Mouse (Mus musculus) left cerebral cortex, adult 8-10 months (tissue): ENCODE results near the gene Rab20. TPM values are rescaled to one million over a fixed set of nuclear protein-coding genes. Genes with fewer than 3 reads are reported as not detected.
"Not testable (repeated sequence)": the region's sequence is repeated elsewhere in the genome, so short reads cannot be mapped to it uniquely, and the experiment has no call there.

Experiments
- DNase-seq, 2 experiments: peaks; one replicate each; pipeline ENCODE4 v3.0.0; 2022; ENCODE audit warnings: low spot score in 2 of 2
- total RNA-seq, 4 experiments: library from RNA; stranded (reverse); gene quantifications; 2 replicates each; pipeline ENCODE4 v1.2.4; 2022

Rab20 gene
- total RNA-seq, 4 experiments from 2014 or later, result 0.35 to 1.6 (median 0.78) TPM

DNA sequence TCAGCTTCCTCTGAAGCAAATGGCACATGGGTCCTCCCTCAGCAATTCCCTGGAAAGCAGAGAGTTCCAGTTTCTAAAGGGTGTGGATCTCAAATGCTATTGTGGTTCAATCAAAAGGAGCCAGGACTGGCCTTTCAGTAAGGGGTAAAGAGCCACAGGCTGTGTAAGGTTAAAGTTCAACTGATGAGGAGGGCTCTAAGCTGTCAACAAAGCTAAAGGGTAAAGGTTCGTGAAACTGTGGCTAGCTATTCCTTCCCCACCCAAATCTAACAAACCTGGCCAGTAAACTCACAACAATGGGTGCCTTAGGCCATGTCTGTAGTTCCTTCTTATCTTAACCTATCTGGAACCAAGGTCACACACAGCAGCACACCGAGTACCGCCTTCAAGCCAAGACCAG is 3.4 kb upstream of the Rab20 start:
- no peak for DNase-seq

GRCm38 (mm10) chr8:11479591-11479990 is 1.1 kb upstream of the Rab20 start:
- DNase-seq, result no peak

DNA sequence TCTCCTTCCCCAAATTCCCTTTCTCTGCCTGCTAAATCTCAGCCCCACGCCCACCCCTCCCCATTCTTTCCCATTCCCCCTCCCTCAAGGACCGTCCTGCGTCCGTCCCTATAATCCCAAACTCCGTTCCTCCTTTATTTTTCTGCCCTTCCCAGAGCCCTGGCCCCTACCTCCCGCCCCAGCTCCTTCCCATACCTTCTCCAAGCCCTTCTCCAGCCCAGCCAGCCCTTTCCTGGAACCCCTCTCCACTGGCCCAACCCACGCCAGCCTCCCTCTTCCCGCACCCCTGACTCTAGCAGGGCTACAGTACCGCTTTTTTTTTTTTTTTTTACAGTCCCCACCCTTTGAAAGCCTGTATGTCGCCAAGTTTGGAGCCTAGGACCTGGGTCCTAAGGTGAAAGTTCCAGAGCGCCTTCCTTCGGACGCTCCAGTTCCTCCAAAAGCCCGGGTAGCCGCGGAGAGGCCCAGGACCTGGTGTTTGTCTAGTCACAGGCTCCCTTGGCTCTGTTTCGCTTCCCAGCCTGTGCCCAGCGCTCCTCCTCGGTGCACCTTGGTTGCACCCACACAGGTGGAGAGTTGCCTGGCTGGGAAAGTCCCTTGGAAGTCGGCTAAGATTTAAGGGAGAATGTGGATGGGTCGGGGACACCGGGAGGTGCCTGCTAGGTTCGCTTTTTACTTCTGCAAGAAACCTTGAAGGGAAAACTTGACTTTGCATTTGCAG is 457 bp upstream of the Rab20 start:
- no peak for DNase-seq

- DNase-seq, result no peak
Observed at GRCm38 (mm10) chr8:11477178-11477553, 1.3 kb downstream of the Rab20 start.

- DNase-seq, result no peak
Observed at GRCm38 (mm10) chr8:11476338-11477177, 2.0 kb downstream of the Rab20 start.

DNA sequence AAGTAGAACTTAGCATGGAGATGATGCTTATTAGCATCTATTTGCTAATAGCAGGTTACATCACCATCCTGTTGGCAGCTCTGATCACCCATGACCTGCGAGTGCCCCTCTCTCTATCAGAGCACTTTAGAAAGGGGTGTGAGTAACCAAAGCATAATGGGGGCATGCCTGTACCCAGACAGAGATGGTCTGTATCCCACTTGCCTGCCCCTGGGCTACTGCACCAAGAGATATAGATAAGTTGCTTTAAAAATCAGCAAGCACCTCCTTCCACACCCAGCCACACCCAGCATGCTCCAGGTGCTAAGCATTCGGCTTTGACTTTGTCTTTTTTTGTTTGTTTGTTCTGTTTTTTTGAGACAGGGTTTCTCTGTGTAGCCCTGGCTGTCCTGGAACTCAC is 2.6 kb downstream of the Rab20 start:
- DNase-seq, result no peak

DNA sequence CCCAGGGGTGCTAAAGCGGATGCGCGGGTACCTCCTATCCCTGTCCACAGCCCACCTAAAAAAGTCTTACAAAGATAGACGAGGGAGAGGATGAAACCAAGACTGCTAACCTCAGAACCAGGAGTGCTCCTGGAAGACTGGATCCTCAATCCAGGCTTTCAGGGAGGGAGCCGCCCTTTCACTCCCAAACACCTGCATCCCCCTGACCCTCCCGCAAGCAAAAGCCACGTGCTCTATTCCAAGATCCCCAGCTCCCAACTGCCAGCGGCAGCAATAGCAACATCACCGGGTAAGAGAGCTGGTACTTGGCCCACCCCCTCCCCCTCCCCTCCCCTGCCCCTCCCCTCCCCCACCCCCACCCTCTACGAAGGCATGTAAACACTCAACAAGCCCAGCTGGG is 3.1 kb downstream of the Rab20 start:
- no peak for DNase-seq

DNA sequence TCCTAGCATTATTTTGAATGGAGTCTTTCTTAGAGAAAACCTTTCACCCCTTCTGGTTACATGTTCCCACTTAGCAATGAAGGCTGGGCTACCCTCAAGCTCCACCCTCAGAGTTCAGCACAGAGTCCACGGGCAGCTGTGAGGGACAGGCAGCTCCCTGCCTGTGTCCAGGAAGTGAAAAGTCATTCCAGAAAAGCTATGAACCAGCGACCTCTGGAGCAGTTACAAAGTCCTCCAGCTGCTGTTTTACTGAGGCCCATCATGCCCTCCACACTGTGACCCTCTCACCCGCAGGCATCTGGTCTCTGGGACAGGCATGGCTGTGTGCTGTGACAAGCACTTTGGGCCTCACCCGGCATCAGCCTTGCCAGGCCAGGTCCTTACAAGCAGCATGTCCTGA is 5.4 kb downstream of the Rab20 start:
- DNase-seq, result no peak

GRCm38 (mm10) chr8:11471309-11471708 is 7.2 kb downstream of the Rab20 start:
- no peak for DNase-seq

GRCm38 (mm10) chr8:11470694-11471093 is 7.8 kb downstream of the Rab20 start:
- DNase-seq, result no peak

DNA sequence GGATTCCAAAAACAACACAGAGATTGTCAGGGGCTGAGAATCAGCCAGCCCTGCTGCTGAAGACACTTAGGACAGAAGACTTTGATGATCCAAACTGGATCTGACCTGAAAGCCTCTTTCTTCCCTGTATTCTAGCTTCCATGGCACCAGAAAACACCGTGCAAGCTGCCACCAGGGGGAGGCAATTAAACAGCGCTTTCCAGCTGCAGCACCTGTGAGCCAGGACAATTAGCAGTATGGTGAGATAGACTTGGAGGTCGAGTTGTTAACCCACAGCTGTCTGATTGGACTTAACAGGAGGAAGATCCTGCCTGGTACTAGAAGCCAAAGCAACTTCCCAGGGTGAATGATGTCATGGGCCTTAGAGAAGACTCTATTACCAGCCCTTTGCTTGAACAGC is 9.4 kb downstream of the Rab20 start:
- DNase-seq, result no peak

DNA sequence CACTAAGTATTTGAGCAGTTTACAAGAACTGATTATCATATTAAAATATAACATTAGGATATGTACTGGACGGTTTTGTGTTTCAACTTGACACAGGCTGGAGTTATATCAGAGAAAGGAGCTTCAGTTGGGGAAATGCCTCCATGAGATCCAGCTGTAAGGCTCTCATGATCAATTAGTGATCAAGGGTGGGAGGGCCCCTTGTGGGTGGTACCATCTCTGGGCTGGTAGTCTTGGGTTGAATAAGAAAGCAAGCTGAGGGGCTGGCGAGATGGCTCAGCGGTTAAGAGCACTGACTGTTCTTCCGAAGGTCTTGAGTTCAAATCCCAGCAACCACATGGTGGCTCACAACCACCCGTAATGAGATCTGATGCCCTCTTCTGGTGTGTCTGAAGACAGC is 12.0 kb downstream of the Rab20 start:
- DNase-seq, result not testable (repeated sequence)

GRCm38 (mm10) chr8:11465619-11466018 is 12.9 kb downstream of the Rab20 start:
- DNase-seq, result no peak

DNA sequence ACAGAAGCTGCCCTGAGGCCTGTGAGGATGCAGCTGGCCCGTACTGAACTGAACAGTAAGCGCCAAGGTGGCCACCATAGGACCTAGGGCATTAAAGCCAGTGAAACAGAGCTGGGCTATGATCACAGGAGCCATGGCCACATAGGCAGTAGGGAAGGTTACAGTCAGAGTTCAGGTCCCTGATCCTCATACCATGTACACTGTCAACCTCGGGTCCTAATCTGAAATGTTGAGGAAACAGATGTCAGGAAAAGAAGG is 13.9 kb downstream of the Rab20 start:
- DNase-seq, result no peak

- no peak for DNase-seq
Observed at GRCm38 (mm10) chr8:11463889-11464706, 14.4 kb downstream of the Rab20 start.

- DNase-seq, result no peak
Observed at GRCm38 (mm10) chr8:11463541-11463888, 15.0 kb downstream of the Rab20 start.

DNA sequence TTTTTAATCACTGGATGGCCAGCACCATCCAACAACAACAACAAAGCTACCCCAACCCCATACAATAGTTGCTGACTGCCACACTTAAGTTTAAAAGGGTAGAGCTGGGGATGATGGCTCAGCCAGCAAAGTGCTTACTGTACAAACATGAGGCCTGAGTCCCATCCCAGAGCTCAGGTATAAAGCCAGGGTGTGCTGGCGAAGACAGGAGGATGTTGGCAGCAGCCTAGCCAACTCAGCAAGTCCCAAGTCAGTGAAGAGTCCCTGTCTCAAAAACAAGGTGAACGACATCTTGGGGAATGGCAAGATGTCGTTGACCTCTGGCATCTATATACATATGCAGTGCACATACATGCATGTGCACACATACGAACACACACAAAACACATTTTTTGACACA is 15.9 kb downstream of the Rab20 start:
- DNase-seq, result no peak

GRCm38 (mm10) chr8:11461847-11462246 is 16.7 kb downstream of the Rab20 start:
- DNase-seq, result no peak

GRCm38 (mm10) chr8:11460934-11461333 is 17.6 kb downstream of the Rab20 start:
- no peak for DNase-seq

GRCm38 (mm10) chr8:11459016-11459415 is 19.5 kb downstream of the Rab20 start:
- DNase-seq, result no peak

DNA sequence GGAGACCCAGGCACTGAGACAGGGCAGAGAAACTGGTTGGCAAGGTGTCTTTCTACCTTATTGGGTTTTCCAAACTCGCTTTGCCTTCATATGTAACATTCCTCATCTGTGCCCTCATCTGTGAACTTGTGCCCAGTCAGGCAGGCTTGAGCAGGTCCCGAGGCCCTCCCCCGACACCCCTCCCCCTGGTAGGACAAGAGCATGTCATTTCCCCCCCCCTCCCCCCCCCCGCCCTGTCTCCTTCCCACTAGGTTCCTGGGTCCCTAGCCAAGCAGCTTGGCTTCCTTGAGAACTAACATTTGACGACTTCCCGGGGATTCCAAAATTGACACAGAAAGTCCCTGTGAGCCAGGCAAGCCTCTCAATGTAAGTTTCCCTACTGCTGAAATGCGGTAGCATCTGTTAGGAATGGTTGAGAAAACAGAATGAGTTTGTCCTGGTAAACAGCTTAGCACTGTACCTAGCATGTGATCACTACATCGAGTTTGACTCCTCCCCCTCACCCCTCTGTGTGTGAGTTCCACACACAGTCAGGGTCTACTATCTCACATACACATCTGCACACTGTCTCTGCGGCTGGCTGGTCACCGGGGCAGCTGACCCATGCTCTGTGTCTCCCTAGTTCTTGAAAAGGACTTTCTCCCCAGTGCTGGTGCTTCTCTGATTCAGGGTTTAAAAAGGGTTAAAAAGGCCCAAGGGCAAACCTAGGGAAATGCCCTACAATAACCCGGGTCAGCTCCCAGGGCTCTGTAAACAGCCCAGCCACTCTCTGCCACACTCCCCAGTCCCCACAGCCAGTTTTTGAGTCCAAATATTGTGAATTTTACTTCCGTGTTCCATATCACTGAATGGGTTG is 20.3 kb downstream of the Rab20 start:
- DNase-seq, result no peak
